In genomic region chr19:21734112-21734511, GRCm38 (mm10) we compare ENCODE assay signal across 9 mouse cellular contexts. TPM values are rescaled to one million over a fixed set of nuclear protein-coding genes. Genes with fewer than 3 reads are reported as not detected.
DNase-seq lines count a peak whose midpoint lies in the region; ATAC-seq and TF ChIP-seq lines count a peak whose summit lies in the region.
"Had no signal": no experiment of that assay in that cellular context is flagged by ENCODE, and none has a peak within 500 bp of the region (broad histone marks: within the 10 kb centered on the region; RNA-seq: fewer than 3 reads in every experiment).

No protein-coding gene starts in this region.

- no peak for TF ChIP-seq POLR2A in liver, adult 2 months (IDR thresholded peaks at IDR 0.05; ENCODE audit: extremely low read depth, insufficient read depth, low read length)

- peaks cover 4% of the 10 kb centered on the region; the same call in 1 of the 2 replicates for H3K27me3 ChIP-seq in forebrain, postnatal 0 days (ENCODE audit: insufficient read depth, low read length)
- H3K27me3 ChIP-seq in forebrain, embryonic 13.5 days = no peaks in the 10 kb centered on the region
- no peaks in the 10 kb centered on the region for H3K27me3 ChIP-seq in liver, adult 2 months (ENCODE audit: control insufficient read depth, insufficient read depth, low read length)
- H3K27me3 ChIP-seq: embryonic facial prominence, embryonic 15.5 days had no signal

- H3K9me3 ChIP-seq in forebrain, postnatal 0 days (ENCODE audit: low read length) = no peaks in the 10 kb centered on the region
- no peaks in the 10 kb centered on the region for H3K9me3 ChIP-seq in forebrain, embryonic 13.5 days (replicated peaks)
- H3K9me3 ChIP-seq: embryonic facial prominence, embryonic 15.5 days had no signal

- intact Hi-C loops in left cerebral cortex, postnatal 25 days (cut with DNase I) = loop anchor here (5.0 kb wide), 1 partner anchor 568 kb away; no protein-coding TSS in a partner anchor

- H3K36me3 ChIP-seq in forebrain, postnatal 0 days (ENCODE audit: insufficient read depth) = no peaks in the 10 kb centered on the region
- H3K36me3 ChIP-seq in forebrain, embryonic 13.5 days (ENCODE audit: poor library complexity, severe bottlenecking) = no peaks in the 10 kb centered on the region
- no peaks in the 10 kb centered on the region for H3K36me3 ChIP-seq in liver, adult 2 months (ENCODE audit: control insufficient read depth, insufficient read depth, low read length)
- H3K36me3 ChIP-seq: embryonic facial prominence, embryonic 15.5 days had no signal

- no peaks in the 10 kb centered on the region for H3K4me1 ChIP-seq in forebrain, postnatal 0 days (ENCODE audit: insufficient read depth)
- H3K4me1 ChIP-seq in forebrain, embryonic 13.5 days = peaks cover 14% of the 10 kb centered on the region; the same call in 1 of the 2 replicates
- H3K4me1 ChIP-seq in liver, adult 2 months (ENCODE audit: control insufficient read depth, insufficient read depth, low read length) = 0 out of 2 replicates have a peak, but pooled peaks cover 2% of the 10 kb centered on the region

- no peak for ATAC-seq in forebrain, postnatal 0 days
- no peak for ATAC-seq in forebrain, embryonic 13.5 days

- peak; percentile 74 for DNase-seq in forebrain, postnatal 0 days
- DNase-seq in liver, adult 2 months (ENCODE audit: extremely low read depth, low read depth, low spot score) = peak; percentile 28
- DNase-seq in liver = no peak
- peak; percentile 77 to 79 for DNase-seq in cerebellum, adult 18-20 months
- peak; percentile 50 to 68 for DNase-seq in left cerebral cortex, postnatal 25 days (ENCODE audit: low spot score in 2 of 2)
- no peak for DNase-seq in thymus, postnatal 4 days
- no peak for DNase-seq in Muller cell, postnatal 12 days (ENCODE audit: inconsistent ontology term)

- no peak overlapping the region for H3K27ac ChIP-seq in forebrain, postnatal 0 days (ENCODE audit: low read depth, low read length)
- H3K27ac ChIP-seq in forebrain, embryonic 13.5 days = no peak overlapping the region
- no peak overlapping the region for H3K27ac ChIP-seq in liver, adult 2 months (replicated peaks; ENCODE audit: insufficient read depth, low read depth, low read length)
- H3K27ac ChIP-seq: embryonic facial prominence, embryonic 15.5 days had no signal

- H3K79me2 ChIP-seq in liver, adult 2 months (ENCODE audit: control insufficient read depth, insufficient read depth, low read length) = no peaks in the 10 kb centered on the region

- H3K4me3 ChIP-seq in forebrain, postnatal 0 days (ENCODE audit: low read depth, low read length) = no peak overlapping the region
- H3K4me3 ChIP-seq in forebrain, embryonic 13.5 days = no peak overlapping the region
- H3K4me3 ChIP-seq in liver, adult 2 months (ENCODE audit: insufficient read depth, low read depth, low read length) = no peak overlapping the region
- H3K4me3 ChIP-seq: embryonic facial prominence, embryonic 15.5 days had no signal

- no peak overlapping the region for H3K4me2 ChIP-seq in forebrain, postnatal 0 days (ENCODE audit: low read depth)
- no peak overlapping the region for H3K4me2 ChIP-seq in forebrain, embryonic 13.5 days
- H3K4me2 ChIP-seq: embryonic facial prominence, embryonic 15.5 days had no signal

- 35% methylated on average over 5 of the region's 5 CpGs for WGBS in forebrain, postnatal 0 days
- 37% methylated on average over 5 of the region's 5 CpGs for WGBS in forebrain, embryonic 13.5 days
- WGBS in liver, adult 2 months = 35% methylated on average over 5 of the region's 5 CpGs

- TF ChIP-seq CTCF in forebrain, postnatal 0 days (IDR thresholded peaks at IDR 0.05; ENCODE audit: low read depth) = peak; percentile 76
- TF ChIP-seq CTCF in liver, adult 2 months (IDR thresholded peaks at IDR 0.05; ENCODE audit: low read depth, low read length) = peak; percentile 20; the same call in 1 of the 2 replicates

- H3K9ac ChIP-seq in forebrain, postnatal 0 days = no peak overlapping the region
- H3K9ac ChIP-seq in forebrain, embryonic 13.5 days = no peak overlapping the region
- H3K9ac ChIP-seq in liver, adult 2 months (ENCODE audit: low read depth, low read length) = no peak overlapping the region
- H3K9ac ChIP-seq: embryonic facial prominence, embryonic 15.5 days had no signal

RNA-seq across cellular contexts. Expression of gene Cemip2, which starts 44.0 kb away (rescaled TPM):
- 30.7 and 42.5 TPM in 2 replicates for total RNA-seq in forebrain, postnatal 0 days (2014; rRNA removed)
- polyA plus RNA-seq in forebrain, postnatal 0 days (2015; fragmentation: Nextera tagmentation; extraction: Ambion mirVana) = 13.4 and 17.4 TPM in 2 replicates
- polyA plus RNA-seq in forebrain, embryonic 13.5 days (2015; fragmentation: Nextera tagmentation; extraction: Ambion mirVana) = 54.2 and 61.3 TPM in 2 replicates
- total RNA-seq in liver, adult 2 months (2014; rRNA removed) = 18.1 and 18.4 TPM in 2 replicates
- polyA plus RNA-seq in liver, adult 2 months (2012; rRNA removed) = 2.3 and 2.9 TPM in 2 replicates
- total RNA-seq in left cerebral cortex, postnatal 25 days (2021) = 10 to 100 TPM; 12.9 to 13.8 TPM

Comparison
In these comparisons a context has a peak if more than half of its experiments do, and no peak if none do; other contexts are left out.
1. DNase-seq: peak in forebrain, postnatal 0 days (single experiment), liver, adult 2 months (single experiment), cerebellum, adult 18-20 months (2 of 2) and left cerebral cortex, postnatal 25 days (2 of 2); none in liver (single experiment), thymus, postnatal 4 days (single experiment) and Muller cell, postnatal 12 days (single experiment).